Mouse (Mus musculus): Measurements from ENCODE around the gene Dusp1.

The Dusp1 gene

DNA sequence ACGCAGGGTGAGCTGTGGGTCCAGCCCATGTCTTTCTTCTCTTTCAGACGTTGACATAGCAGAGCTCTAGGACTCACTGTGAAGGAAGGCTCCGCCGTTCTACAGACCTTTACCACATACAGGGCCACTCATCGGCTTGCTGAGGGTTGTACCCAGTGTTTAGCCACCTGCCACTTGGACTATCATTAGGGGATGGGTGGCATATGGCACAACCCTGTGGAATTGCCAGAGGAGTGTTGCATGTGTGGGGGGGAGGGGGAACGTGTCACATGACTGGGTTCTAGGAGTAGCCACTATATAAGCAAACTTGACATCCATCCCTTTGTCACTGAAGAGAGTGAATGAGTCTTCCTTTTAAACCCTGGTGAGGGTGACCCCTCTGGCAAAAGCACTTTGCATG lies 1.5 kb upstream of the Dusp1 start:
- DNase-seq (ENCODE audit: extremely low read depth, low read depth, low spot score): no peak

DNA sequence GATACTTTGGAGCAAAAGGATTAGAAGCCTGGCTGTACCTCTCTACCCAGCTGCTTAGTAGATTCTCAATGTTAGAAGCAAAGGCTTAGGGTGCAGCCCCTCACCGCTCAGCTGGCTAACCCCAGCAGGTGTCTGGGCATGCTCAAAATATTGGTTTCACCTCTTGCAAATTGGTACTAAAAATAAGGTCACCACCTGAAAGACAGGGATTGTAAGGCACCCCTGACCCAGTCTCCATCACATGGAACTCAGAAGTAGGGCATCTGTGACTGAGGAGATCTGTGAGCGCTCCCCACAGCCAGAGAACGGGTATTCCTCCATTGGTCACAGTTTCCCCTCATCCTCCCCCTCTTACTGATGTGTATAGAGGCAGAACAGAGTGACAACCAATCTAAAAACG lies 364 bp upstream of the Dusp1 start:
- DNase-seq (ENCODE audit: extremely low read depth, low read depth, low spot score): no peak

DNA sequence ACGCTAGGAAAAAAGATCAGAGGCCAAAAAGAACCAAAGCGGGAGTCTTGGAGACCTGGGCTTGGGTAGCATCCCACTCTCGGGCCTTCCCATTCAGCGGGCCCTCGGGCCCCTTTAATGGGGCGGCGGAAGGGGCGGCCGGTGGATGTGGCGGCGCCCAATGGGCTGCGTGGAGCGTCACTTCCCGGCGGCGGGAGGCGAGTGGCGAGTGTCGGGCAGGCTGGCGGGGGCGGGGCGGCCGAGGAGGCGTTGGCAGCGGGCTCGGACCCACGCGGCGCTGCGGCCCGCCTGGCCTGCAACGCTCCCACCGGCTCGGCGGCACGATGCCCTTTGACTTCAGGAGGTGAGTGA lies 663 bp downstream of the Dusp1 start, which contains the start of gene Ergic1:
Gene Ergic1 (plus strand): TSS at position 200 of the 351 bp plus-strand sequence.
- DNase-seq (ENCODE audit: extremely low read depth, low read depth, low spot score): no peak

DNA sequence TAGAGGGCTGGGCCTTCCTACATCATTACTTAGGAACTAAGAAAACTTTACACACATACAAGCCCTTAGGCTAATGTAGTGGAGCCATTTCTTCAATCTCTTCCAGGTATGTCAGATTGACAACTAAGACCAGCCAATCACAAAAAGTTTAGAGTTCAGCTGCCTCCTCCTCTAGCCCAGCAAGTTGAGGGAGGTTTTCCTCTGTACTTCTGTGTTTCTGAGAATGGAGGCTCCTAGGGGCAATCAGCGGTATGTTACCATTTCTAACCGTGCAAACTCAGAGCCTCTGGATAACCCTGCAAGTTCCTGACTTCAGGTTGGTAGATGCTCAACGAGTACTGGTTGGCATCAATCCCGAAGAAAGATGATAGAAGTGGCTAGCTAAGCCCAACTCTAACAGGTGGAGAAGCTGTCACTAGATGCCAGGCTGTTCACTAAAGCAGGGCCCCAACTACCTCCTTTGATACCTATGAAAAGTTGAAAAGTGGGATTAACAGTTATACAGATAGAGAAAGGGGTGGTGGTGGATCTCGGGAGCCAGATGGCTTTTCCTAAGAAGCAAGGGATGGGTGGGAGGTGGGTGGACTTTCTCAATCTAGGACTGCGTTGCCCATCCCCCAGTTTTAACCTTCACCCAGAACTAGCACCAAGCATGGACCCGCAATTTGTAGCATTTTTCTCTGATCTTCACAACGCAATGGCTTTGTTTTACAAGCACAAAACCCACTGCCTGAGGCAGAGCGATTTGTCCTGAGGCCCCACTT lies 1.2 kb downstream of the Dusp1 start:
- DNase-seq (ENCODE audit: extremely low read depth, low read depth, low spot score): no peak

DNA sequence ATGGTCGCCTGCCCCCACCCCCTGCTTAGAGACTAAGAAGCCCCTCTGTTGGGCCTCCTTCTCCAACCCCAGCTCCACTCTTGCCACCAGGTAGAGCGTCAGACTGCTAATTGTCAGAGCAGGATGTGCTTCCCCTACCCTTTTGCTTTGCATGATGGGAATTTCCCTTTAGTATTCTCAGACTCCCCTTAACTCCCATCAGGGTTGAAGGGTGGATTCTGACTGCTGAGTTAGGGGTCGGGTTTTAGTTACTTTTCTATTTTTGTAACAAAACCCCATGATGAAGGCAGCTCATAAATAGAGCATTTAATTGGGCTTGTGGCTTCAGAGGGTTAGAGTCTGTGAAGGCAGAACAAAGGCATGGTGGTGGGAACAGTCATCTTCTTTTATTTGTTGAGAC lies 8.9 kb downstream of the Dusp1 start:
- DNase-seq (ENCODE audit: extremely low read depth, low read depth, low spot score): no peak

DNA sequence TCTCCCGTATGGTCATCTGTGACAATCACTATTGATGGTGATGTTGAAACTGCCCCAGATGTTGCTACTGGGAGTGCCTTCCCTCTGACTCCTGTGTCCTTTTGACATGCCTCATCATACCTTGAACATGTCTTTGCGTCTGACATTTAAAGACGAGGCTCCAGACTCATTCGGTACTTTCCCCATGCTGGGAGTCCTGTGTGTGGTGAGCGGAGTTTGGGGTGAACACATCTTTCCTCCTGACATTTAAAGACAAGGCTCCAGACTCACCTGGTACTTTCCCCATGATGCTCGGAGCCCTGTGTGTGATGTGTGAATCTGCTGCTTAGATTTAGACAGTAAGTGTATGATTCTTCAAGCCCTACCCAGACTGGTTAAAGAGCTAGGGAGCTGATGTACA lies 10.8 kb downstream of the Dusp1 start:
- DNase-seq (ENCODE audit: extremely low read depth, low read depth, low spot score): no peak

DNA sequence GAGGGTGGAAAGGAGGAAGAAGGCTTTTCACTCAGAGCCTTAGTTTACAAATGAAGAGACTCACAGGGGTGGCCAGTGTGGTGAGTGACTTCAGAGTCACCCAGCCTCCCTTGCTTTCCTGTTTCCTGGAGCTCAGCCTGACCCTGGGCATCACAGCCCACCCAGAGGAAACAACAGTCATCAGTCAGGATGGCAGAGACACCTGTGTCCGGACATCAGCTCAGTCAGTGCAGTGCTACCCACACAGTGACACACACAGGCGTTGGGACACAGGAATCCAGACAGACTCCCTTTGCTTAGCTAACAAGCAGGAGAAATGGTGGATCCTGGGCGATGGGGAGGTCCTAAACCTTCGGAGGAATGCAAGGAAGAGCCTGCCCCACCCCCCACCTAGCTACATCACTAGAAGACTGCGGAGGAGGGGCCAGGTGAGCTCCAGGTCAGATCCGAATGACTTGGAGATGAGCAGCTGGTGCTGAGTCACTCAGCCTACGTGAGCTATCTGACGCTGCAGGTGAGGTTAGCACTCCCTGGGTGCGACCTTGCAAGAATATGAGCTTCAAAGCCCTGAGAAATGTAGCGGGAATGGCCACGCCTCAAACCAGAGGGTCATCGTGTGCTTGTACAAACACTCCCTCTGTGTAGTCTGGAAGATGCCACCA lies 12.6 kb downstream of the Dusp1 start:
- no peak for DNase-seq (ENCODE audit: extremely low read depth, low read depth, low spot score)

DNA sequence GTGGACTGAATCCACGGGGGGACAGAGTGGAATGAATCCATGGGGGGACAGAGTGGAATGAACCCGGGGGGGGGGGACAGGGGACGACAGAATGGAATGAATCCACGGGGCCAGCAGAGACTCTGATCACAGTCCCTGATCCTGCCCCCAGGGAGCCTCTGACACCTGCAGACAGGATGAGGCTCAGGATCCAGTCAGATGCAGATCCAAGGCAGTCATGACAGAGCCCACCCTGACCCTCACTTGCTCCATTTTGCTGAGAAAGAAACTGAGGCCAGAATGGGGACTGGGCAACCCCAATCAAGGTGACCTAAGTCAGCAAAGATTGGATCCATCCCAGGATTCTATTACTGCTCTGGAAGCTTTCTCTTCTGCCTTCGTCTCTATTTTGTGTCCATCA lies 13.4 kb downstream of the Dusp1 start:
- DNase-seq (ENCODE audit: extremely low read depth, low read depth, low spot score): no peak

DNA sequence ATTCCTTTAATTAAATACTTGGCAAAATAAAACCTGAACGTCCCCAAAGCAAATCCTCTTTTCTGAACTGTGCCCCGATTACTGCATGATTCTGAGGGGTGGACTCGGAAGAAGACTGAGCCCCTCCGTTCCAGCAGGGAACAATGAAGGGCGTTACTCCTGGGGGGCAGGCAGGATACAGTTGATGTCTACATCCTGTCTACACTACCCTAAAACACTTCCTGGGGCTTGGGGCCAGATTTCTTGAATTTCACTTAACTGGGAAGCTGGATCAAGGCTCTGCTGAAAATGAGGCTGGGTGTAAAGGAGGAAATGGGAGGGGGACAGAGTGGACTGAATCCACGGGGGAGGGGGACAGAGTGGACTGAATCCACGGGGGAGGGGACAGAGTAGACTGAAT lies 14.2 kb downstream of the Dusp1 start:
- DNase-seq (ENCODE audit: extremely low read depth, low read depth, low spot score): no peak

DNA sequence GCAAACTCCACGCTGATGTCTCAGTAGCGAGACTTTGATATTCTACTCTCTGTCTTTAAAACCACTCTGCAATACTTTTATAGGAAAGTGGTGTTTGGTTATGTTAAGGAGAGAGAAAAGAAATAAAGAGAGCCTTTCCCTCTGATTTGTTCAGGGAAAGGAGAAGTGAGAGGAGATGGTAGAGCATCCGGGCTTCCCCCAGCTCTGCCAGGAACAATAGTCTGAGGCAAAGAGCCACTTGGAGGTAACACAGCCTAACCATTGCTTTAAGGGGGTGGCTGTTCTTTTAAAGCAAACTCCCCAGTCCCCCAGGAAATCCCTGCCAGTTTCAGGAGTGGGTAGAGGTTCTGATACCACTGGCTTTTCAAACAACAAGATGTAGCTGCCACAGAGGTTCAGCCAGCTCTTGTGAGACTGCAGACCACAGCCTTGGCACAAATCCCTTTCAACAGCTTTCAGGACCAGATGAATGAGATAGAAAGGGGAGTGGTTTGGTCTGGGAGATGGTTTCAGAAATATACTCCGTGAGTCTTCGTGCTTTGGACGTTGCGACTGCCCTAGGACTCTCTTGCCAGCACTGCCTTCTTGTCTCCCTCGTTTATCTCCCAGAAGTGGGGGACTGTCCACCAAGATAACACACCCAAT lies 17.5 kb downstream of the Dusp1 start:
- DNase-seq (ENCODE audit: extremely low read depth, low read depth, low spot score): no peak

DNA sequence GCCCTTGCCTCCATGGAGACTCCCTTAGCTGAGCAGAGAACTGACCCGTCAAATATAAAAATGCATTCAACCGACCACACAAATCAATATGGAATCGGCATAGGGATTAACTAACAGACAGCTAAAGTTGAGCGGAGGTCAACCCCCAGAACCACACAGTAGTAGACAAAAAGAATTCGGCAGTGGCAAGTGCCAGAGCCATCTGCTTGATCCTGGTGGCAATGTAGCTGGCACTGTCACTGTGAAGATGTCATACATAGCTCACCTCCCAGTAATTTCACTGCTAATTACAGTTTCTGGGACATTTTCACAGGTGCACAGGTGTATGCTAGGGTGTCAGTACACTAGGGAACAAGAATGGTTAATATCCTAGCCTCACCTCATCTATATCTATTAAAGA lies 21.8 kb downstream of the Dusp1 start:
- no peak for DNase-seq (ENCODE audit: extremely low read depth, low read depth, low spot score)

DNA sequence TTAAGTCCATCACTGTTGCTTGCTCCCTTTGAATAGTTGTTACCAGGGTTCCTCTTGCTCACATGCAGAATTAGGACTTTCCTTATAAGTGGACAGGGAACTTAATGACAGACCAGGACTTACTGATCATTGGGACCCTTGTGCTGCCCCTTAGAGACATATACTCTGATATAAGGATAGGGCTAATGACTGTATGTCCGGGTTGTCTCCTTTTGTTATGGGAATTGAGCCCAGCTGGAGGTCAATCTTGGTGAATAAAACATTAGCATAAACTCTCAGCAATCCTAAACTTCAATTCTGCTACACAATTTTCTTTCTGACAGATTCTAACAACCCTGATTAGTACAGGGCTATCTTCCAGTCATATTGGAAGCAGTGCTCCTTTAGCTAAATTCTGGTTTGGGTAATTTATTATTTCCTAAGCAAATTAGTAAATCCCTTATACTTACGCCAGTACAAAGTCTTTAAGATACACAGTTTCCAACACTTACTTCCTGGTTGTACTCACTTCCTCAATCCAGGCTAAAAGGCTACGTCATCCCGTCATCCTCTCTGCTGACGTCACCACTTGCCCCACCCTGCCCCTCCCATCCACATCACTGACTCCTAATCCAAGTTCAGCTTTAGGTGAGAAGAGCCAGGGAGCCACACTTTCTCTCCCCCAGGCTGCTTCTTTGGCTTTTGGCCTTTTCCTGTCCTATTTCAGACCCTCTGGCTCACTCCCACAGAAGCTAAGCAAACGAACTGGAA lies 24.0 kb downstream of the Dusp1 start:
- no peak for DNase-seq (ENCODE audit: extremely low read depth, low read depth, low spot score)

DNA sequence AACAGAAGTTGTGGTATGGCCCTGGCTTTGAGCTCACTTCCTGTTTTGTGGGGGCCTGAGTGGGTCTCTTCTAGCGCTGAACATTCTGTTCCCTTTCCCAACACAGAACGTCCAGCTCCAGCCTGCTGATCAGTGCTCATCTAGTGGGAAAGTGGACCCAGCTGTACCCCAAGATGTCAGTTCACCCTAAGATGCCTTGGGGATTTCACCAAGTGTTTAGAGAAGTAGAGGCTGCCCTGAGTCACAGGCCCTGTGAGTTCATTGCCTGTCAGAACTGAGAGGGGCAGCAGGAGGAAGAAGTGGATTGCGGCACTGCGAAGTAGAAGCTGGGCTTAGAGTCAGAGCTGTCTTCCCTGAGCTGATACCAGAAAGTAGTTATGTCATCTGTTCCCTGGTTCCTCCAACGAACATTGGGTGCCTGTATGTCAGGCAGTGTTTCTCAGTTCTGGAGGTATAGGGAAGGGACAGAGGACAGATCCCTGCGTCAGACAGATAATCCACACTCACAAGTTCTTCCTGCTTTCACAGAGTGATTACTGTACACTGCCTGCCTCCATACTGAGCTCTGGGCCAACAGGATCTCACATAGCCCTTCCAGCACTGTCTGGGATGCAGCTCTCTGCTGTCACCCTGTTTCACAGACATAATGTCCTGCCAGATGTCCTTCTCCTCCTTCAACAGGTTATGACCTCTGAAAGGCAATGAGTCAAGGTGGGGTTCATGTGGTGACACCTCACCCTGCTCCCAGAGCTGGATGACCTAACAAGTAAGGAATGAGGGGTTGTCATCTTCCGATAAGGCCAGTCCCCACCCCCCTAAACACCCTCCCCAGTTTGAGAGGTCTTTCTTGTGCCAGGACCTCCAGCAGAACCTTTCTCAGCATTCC lies 26.4 kb downstream of the Dusp1 start:
- DNase-seq (ENCODE audit: extremely low read depth, low read depth, low spot score): no peak

DNA sequence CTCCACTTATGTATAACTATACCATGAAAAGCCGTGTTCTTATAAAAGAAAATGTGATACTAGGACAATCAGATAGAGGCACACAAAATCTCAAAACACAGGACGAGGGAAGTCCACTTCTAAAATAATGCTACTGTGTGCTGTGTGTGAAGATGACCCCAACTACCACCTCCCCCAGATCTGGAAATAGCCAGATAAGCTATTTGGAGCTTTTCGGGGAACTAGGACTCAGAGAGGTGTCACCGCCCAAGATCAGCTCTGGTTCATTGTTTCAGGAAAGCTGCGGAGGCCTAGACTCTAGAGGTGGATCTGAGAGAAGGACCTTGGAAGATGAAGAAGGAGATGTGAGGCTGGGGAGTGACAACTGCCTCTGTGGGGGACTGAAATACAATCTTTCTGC lies 27.2 kb downstream of the Dusp1 start:
- DNase-seq (ENCODE audit: extremely low read depth, low read depth, low spot score): no peak

DNA sequence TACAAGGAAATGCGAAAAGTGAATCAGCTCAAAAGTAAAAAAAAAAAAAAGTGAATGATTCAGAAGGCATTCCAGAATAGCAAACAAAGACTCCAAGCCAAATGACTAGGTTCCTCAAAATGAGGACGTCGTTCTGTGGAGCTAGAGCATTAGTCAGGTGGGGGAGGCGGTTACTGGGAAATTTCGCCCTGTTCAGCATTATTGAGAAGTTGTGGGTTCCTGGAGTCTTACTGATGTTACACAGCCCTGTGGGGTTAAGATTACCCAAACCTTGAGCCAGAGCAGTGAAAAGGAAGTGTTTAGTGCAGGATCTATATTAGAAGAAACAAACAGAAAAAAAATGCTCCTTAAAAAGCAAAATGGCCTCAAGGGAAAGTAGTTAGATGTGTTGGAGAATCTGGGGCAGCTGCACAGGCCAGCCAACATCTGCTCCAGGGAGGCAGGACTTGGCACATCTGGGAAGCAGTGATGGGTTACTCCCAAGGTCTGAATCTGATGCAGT lies 28.0 kb downstream of the Dusp1 start:
- no peak for DNase-seq (ENCODE audit: extremely low read depth, low read depth, low spot score)

DNA sequence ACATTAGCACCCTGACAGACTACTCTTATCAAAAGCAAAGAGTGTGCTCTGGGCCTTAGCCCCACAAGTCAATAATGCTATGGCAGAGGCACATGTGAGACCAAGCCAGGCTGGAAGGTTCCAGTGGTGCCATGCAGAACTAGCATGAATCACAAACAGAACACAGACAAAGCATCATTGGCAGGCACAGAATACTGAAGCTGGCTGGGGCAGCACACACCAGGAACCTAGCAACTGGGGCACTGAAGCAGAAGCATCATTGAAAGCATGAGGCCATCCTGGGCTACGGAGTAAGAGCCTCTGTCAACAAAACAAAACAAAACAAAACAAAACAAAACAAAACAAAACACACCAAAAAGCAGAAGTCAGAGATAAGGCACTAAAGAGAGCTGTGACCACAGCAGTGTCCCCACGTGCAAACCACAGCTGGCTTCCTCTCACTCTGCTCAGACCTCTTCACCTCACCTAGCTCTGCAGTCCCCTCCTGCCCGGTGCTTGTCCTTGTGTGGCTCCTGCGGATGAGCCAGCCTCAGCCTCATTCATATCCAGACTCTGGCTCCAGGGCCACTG lies 29.4 kb downstream of the Dusp1 start:
- DNase-seq (ENCODE audit: extremely low read depth, low read depth, low spot score): no peak

DNA sequence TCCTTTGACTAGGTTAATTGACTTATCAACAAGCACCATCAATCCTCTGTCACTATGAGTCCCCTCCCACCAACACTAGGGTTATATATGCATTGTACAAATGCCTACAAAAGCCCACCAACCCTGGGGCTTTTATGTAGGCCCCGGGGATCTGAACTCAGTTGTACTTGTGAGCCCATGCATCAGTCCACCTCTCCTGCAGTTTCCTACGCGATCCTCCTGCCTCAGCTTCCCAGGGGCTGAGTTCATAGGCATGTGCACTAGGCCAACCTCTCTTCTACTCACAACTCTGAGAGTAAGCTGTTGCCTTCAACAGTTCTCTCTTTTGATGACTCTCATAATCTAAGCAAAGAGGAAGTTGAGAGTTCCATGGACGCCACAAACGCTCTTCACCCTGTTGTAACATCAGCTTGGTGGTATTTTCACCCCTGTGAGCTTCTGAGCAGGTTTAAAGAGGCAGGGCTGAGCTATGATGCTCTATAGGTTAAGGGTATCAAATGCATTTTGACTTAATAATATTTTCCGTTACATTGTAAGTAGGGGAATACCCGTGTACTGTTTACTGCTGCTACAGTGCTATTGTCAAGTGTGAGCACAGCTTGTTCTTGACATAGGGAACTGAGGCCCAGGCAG lies 30.4 kb downstream of the Dusp1 start:
- no peak for DNase-seq (ENCODE audit: extremely low read depth, low read depth, low spot score)

DNA sequence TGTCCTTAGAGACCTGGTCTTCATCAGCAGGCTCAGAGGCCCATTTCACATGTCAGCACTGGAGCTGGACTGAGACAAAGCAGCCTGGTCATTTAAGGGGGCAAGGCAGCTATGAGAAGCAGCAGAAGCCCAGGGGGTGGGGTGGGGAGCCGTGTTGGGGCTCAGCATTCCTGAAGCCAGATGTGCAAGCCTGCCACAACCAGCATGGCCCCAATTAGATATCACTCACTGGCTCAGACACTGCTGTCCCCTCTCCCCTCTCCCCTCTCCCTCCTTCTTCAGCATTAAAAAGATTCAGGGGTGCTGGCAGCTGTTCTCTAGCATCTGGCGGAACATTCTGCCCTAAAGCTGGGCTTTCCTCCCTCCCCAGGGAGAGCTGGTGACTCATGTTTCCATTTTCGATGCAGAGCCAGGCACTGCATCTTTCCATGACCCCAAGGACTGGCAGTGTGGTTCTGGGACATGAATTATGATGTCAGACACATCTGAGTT lies 31.3 kb downstream of the Dusp1 start:
- no peak for DNase-seq (ENCODE audit: extremely low read depth, low read depth, low spot score)

DNA sequence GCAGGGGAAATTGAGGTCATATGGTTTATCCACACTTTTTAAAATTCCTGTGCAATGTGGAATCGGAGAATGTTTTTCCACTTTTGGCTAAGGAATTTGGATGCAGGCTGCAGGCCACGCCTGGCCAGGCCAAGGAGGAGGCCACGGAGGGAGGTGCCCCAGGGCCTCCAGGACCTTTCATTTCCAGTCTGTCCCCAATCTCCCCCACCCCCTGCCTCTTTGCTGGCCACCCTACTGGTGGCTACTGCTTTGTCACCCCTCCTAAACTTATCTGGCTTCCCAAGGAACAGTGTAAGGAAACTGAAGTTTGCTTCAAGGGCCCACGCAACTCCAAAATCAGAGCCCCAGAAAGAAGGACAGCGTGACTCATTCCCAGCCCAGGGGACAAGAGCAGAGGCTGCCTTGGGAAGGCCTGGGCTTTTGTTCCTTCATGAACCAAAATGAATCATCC lies 32.1 kb downstream of the Dusp1 start:
- no peak for DNase-seq (ENCODE audit: extremely low read depth, low read depth, low spot score)
